Mouse (Mus musculus): Measurements from ENCODE around the gene Miox.
A peak's percentile ranks its signal among the peaks of the same experiment; 100 is the strongest.

Gene Miox

GRCm38 (mm10) chr15:89334271-89334670 lies at the start of gene Miox:
Gene Miox (plus strand): TSS chr15:89334398.
- no peak for DNase-seq (ENCODE audit: low read depth, low spot score)

- no peak for DNase-seq (ENCODE audit: low read depth, low spot score)
These were observed 49.2 kb upstream of the Miox start for GRCm38 (mm10) chr15:89285004-89285403.

DNA sequence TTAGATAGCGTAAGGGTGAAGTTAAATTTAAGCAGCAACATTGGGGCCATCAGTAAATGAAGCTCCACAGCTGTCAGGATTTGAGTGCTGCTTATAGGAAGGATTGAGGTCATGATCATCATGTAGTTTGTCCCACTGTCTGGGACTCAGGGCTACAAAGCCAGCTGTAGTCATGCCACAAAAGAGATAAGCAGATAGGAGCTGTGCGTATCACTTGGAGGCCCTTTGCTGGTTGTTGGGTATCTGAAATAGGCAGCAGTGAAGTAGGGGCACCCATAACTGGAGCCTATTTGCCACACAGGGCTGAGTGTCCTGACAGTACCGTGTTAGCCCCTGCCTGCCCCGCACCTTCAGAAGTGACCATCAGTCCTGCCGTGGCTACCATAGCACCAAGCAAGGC lies 48.7 kb upstream of the Miox start:
- no peak for DNase-seq (ENCODE audit: low read depth, low spot score)

GRCm38 (mm10) chr15:89286114-89286513 lies 48.1 kb upstream of the Miox start:
- DNase-seq (ENCODE audit: low read depth, low spot score), result no peak

- no peak for DNase-seq (ENCODE audit: low read depth, low spot score)
These were observed 47.6 kb upstream of the Miox start for GRCm38 (mm10) chr15:89286582-89286981.

- no peak for DNase-seq (ENCODE audit: low read depth, low spot score)
These were observed 45.9 kb upstream of the Miox start for GRCm38 (mm10) chr15:89288227-89288767.

- no peak for DNase-seq (ENCODE audit: low read depth, low spot score)
These were observed 44.7 kb upstream of the Miox start for GRCm38 (mm10) chr15:89289455-89289854.

GRCm38 (mm10) chr15:89291521-89291920 lies 42.7 kb upstream of the Miox start:
- DNase-seq (ENCODE audit: low read depth, low spot score), result no peak

DNA sequence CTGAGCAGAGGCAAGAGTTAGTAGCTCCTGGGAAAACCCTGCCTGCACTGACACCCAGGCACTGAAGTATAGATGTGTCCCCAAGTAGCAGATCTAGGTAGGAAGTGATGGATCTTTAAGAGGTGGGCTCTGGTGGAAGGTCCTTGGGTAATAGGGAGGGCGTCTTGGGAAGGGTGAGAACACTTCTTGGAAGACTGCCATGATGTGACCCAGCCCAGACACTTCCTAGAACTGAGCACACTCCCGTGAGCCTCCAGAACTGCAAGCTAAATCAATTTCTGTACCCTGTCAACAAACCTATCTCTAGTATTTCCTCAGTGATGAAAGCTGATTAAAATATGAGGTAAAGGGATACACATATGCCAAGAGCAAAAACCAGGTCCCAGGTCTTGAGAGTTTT lies 41.4 kb upstream of the Miox start:
- DNase-seq (ENCODE audit: low read depth, low spot score), result no peak

DNA sequence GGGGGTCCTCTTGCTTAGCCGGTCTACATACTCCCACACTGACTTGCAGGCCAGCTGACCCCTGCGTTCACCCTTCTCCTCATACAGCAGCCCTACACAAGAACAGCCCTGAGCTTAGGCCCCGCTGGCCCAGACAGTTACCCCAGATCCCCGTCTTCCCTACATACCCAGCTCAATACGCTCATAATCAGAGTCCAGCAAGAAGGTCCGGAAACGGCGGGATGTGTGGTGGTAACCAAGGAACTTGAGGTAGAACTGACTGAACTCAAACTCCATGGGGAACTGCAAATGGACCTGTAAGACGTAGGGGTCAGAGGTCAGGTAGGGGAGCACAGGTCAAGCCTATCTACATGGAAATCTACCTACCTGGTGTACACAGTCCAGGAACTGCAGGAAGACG lies 40.4 kb upstream of the Miox start:
- DNase-seq (ENCODE audit: low read depth, low spot score), result no peak

GRCm38 (mm10) chr15:89295580-89296165 lies 38.5 kb upstream of the Miox start:
- DNase-seq (ENCODE audit: low read depth, low spot score), result no peak

DNA sequence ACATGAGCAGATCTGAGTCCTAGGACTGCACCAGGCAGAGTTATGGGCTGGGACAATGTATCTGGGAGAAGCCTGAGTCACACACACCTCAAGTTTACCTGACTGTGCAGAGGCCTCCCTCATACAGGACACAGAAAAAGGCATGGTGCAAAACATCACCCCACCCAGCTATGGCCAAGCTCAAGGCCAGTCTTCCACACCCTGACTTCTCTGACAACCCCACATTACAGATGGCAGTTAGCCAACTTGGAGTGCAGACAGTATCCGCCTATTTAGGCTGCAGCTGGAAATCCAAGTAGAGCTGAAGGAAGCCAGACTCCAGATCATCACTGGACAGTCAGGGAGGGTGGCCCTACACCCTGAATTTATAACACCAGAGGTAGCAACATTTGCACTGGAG lies 37.7 kb upstream of the Miox start:
- DNase-seq (ENCODE audit: low read depth, low spot score), result no peak

- DNase-seq (ENCODE audit: low read depth, low spot score), result no peak
These were observed 36.5 kb upstream of the Miox start for GRCm38 (mm10) chr15:89297695-89298094.

DNA sequence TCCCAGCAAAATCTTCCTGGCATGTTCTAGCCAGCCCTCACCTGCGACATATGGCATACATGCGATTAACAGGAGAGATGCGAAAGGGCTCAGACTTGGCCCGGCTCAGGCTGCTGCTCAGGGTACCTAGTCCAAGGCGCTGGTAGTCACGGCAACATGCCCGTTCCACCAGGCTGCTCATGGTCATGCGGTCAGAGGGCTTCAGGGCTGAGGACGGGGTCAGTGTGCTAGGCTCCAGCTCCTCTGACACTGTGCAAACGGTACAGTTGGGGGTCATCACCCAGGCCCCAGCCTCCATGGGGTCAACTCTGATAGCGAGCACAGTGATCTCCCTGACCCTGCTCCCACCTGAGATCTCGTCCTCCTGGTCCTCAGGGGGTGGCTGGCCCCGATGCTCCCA lies 34.0 kb upstream of the Miox start:
- no peak for DNase-seq (ENCODE audit: low read depth, low spot score)

GRCm38 (mm10) chr15:89300600-89300999 lies 33.6 kb upstream of the Miox start:
- no peak for DNase-seq (ENCODE audit: low read depth, low spot score)

DNA sequence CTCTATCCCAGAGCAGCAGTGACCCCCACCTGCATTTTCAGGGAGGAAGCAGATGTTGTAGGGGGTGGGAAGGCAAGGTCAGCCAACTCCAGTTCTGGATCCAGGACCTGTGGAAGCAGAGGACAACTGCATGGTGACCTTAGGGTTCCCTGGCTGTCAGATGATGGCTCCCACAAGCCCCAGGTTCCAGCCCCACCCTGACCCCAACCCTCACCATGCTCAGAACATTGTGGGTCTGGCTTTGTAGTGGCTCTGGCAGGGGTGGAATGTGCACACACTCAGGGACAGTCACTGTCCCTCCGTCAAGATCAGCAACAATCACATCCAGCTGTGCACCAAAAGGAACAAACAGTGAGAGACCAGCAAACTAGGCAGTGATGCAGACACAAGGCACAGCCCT lies 28.2 kb upstream of the Miox start:
- DNase-seq (ENCODE audit: low read depth, low spot score), result no peak

DNA sequence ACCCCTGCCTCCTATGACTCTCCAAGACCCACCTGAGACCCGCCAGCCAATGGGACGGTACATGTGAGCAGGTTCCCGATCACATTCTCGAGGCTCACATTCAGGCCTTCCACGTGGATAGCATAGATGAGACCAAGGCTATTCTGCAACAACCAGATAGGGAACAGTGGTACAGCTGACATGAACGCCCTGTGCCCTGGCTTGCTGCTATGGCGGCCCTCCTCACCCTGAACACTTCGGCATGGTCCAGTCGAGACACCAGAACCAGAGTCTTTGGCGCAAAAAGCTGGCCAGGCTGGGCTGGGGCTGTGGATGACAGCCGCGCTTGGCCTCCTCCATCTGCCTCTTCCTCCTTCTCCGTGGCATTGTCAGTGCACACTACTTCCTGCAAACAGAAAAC lies 26.7 kb upstream of the Miox start:
- DNase-seq (ENCODE audit: low read depth, low spot score), result no peak

DNA sequence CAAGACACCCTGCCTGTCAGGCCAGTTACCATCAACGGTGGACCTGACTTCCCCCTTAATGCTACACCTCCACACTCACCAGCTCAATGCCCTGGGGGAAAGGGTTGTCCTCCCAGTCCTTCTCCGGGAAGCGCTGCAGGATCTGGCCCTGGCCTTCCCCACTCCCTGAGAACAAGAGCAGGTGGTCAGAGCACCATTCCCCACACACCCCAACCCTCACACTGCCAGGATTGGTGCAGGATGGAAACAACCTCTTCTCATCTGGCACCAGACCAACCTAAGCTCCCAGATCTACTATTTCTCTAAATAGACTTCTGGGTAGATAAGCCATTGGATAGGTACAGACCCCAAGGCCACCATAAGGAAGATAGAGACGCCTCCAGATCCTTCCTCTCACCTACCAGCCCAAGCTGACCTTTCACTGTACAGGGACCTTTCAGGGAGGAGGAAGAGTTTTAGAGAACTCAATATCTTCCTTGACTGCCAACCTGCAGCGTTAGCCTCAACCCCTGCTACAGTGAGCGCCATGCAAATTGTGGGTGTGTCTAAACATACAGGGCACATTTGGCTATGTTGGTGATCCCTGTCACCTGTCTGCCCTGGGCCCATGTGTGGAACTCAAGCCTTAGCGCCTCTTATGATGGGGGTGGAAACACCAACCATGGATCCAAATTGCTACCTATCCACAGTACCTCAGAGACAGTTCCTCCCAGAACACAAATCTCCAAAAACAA lies 25.6 kb upstream of the Miox start:
- DNase-seq (ENCODE audit: low read depth, low spot score), result no peak

DNA sequence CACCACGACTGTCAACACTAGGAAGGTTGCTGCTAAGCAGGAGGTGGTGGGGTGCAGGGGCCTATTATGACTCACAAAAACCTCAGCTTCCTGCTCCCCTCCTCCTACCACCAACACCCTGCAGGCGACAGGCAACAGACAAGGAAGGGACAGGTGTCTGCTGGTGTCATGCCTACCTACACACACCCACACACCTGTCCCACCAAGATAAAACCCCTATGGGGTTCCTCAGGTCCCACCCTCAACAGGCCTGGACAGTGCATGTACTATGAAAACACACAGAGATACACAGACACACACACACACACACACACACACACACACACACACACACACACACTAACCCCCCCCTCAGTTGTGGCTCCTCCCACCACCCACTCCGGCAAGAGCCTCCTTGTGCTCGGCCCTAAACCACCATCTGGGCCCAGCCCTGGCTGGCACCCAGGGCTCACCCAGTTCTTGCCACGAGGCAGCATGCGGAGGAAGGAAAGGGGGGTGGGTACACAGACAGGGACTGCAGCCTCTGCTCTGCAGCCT lies 24.2 kb upstream of the Miox start:
- DNase-seq (ENCODE audit: low read depth, low spot score), result no peak

- no peak for DNase-seq (ENCODE audit: low read depth, low spot score)
These were observed 20.8 kb upstream of the Miox start for GRCm38 (mm10) chr15:89313359-89313758.

GRCm38 (mm10) chr15:89314107-89314506 lies 20.1 kb upstream of the Miox start:
- no peak for DNase-seq (ENCODE audit: low read depth, low spot score)

DNA sequence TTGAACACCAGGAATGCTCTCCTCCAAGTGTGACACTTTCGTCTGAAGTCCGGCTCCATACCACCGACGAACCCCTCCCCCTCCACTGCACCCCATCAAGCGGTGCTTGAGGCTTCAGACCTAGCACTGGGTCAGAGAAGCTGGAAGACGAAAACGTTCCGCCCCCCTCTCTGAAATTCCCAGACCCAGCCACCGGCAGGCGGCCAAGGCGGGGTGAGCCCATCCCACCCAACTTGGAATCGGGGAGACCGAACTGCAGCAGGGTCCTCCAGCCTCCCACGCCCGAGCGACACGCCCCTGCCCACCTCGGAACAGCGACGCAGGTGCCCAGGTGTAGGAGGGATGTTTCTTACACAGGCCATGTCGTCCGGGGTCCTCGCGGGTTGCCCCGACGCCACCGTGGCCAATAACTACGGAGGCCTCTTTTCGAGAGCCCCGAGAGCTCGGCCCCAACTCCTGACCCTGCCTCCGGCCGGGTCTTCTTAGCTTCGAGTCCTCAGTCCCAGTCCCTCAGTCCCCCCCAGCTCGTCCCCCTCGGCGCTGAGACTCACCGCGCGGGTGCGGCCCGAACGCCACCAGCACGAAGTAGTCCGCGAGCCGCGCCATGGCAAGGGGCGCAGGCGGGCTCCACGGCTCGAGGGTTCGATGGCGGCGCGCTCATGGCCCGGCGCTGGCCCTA lies 19.5 kb upstream of the Miox start:
- peak; percentile 26 for DNase-seq (ENCODE audit: low read depth, low spot score)
